In the genomic region with DNA sequence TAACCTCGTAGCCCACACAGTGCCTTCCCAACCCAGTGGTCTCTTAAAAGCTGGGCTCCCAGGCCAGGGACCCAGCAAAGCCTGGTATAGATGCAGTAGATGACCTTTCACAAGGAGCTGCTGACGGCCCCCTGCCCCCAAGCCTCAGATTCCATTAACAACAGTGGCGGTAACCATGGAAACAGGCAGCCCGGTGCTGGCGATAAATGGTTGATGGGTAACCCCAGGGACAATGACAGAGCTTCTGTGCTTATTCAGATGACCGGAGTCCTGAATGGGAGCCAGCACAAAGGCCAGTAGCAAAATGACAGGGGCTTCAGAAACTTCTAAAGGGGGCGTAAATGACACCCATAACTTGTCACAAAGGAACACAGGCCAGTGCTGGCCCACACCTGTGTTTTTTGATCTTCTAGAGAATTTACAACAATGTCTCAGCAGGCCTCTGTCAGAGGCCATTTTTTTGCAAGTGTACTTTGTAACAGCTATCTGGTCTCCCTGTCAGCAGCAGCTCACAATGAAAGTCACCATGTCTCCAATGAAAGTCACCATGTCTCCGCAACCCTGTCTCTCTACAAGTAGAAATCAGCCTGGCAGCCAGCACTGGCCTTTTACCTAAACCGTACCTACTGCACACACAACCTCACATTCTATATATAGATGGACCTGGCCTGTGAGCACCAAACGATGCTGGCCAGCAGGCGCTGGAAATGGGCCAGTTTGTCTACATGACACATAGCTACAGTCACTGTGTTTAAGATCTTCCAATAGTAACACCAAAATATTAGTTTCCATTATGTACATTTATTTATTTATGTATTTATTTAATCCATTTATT, we compare ENCODE assay signal across 9 mouse cellular contexts. TPM values are rescaled to one million over a fixed set of nuclear protein-coding genes. Genes with fewer than 3 reads are reported as not detected.
A peak's percentile ranks its signal among the peaks of the same experiment; 100 is the strongest.
DNase-seq lines count a peak whose midpoint lies in the region; ATAC-seq and TF ChIP-seq lines count a peak whose summit lies in the region.
"Had no signal": no experiment of that assay in that cellular context is flagged by ENCODE, and none has a peak within 500 bp of the region (broad histone marks: within the 10 kb centered on the region; RNA-seq: fewer than 3 reads in every experiment).

No protein-coding gene starts in this region.

- H3K4me2 ChIP-seq in heart, embryonic 12.5 days = peak overlapping the region; percentile 15; the same call in 1 of the 2 replicates
- H3K4me2 ChIP-seq in midbrain, embryonic 14.5 days (ENCODE audit: low read length) = peak overlapping the region; percentile 29

- DNase-seq in brain, adult 2 months (ENCODE audit: low read depth, low spot score) = peak; percentile 82
- DNase-seq in embryo, embryonic 10 days (ENCODE audit: low spot score) = peak; percentile 95
- DNase-seq in midbrain, embryonic 14.5 days = peak; percentile 84
- no peak for DNase-seq in urinary bladder, postnatal 14 days (ENCODE audit: low spot score)
- DNase-seq in adipocyte (ENCODE audit: low spot score) = no peak
- no peak for DNase-seq in spleen, postnatal 10 days (ENCODE audit: low spot score in 2 of 2)
- no peak for DNase-seq in left cerebral cortex, adult 2 months (ENCODE audit: extremely low spot score in 1 of 2, low spot score in 2 of 2)
- DNase-seq: lung, postnatal 4 days had no signal

- H3K27ac ChIP-seq in heart, embryonic 12.5 days (ENCODE audit: poor library complexity, severe bottlenecking) = peak overlapping the region; percentile 79
- H3K27ac ChIP-seq in midbrain, embryonic 14.5 days (replicated peaks; ENCODE audit: low read depth, low read length) = peak overlapping the region; percentile 82
- no peak overlapping the region for H3K27ac ChIP-seq in left cerebral cortex, adult 2 months

- no peak overlapping the region for H3K4me3 ChIP-seq in heart, embryonic 12.5 days
- no peak overlapping the region for H3K4me3 ChIP-seq in midbrain, embryonic 14.5 days (replicated peaks; ENCODE audit: low read depth, low read length)
- no peak overlapping the region for H3K4me3 ChIP-seq in left cerebral cortex, adult 2 months

- no peak overlapping the region for H3K9ac ChIP-seq in heart, embryonic 12.5 days
- H3K9ac ChIP-seq in midbrain, embryonic 14.5 days (replicated peaks; ENCODE audit: low read length) = peak overlapping the region; percentile 25; the same call in 1 of the 2 replicates

- no peak for ATAC-seq in heart, embryonic 12.5 days (ENCODE audit: insufficient number of reproducible peaks, low FRiP score)
- ATAC-seq in midbrain, embryonic 14.5 days (ENCODE audit: low FRiP score, low TSS enrichment) = peak; percentile 20; the same call in 1 of the 2 replicates

- peaks cover 37% of the 10 kb centered on the region for H3K4me1 ChIP-seq in heart, embryonic 12.5 days (replicated peaks)
- H3K4me1 ChIP-seq in midbrain, embryonic 14.5 days (ENCODE audit: control insufficient read depth, insufficient read depth, low read length) = peaks cover 30% of the 10 kb centered on the region

- 15% methylated on average over 11 of the region's 11 CpGs for WGBS in heart, embryonic 12.5 days
- WGBS in midbrain, embryonic 14.5 days = 4% methylated on average over 11 of the region's 11 CpGs

- no peaks in the 10 kb centered on the region for H3K9me3 ChIP-seq in heart, embryonic 12.5 days (replicated peaks)
- H3K9me3 ChIP-seq in midbrain, embryonic 14.5 days (ENCODE audit: control insufficient read depth, low read length) = no peaks in the 10 kb centered on the region

- no peak for TF ChIP-seq CTCF in left cerebral cortex, adult 2 months (IDR thresholded peaks at IDR 0.05)

- H3K36me3 ChIP-seq in heart, embryonic 12.5 days = no peaks in the 10 kb centered on the region
- H3K36me3 ChIP-seq in midbrain, embryonic 14.5 days (ENCODE audit: control insufficient read depth, insufficient read depth, low read length) = no peaks in the 10 kb centered on the region

- H3K27me3 ChIP-seq in heart, embryonic 12.5 days (replicated peaks) = no peaks in the 10 kb centered on the region
- H3K27me3 ChIP-seq in midbrain, embryonic 14.5 days (ENCODE audit: control insufficient read depth, insufficient read depth, low read length) = no peaks in the 10 kb centered on the region

- intact Hi-C loops in left cerebral cortex, adult 2 months (cut with DNase I) = no loop called here

RNA-seq across cellular contexts. Expression of gene Celsr1, which starts 27.7 kb away (rescaled TPM):
- polyA plus RNA-seq in heart, embryonic 12.5 days (2016; fragmentation: Nextera tagmentation; extraction: Ambion mirVana) = 2.0 and 2.3 TPM in 2 replicates
- 2.9 and 3.5 TPM in 2 replicates for polyA plus RNA-seq in midbrain, embryonic 14.5 days (2014; fragmentation: Nextera tagmentation; extraction: Ambion mirVana)
- total RNA-seq in left cerebral cortex, adult 2 months (2021) = 1 to 10 TPM; 3.7 to 4.6 TPM

RNA-seq across cellular contexts. Expression of gene Gramd4, which starts 51.6 kb away (rescaled TPM):
- 14.3 and 14.8 TPM in 2 replicates for polyA plus RNA-seq in heart, embryonic 12.5 days (2016; fragmentation: Nextera tagmentation; extraction: Ambion mirVana)
- 29.5 and 31.0 TPM in 2 replicates for polyA plus RNA-seq in midbrain, embryonic 14.5 days (2014; fragmentation: Nextera tagmentation; extraction: Ambion mirVana)
- 10 to 100 TPM; 46.2 to 51.7 TPM for total RNA-seq in left cerebral cortex, adult 2 months (2021)

Comparison
In these comparisons a context has a peak if more than half of its experiments do, and no peak if none do; other contexts are left out.
1. DNase-seq: peak in brain, adult 2 months (single experiment), embryo, embryonic 10 days (single experiment) and midbrain, embryonic 14.5 days (single experiment); none in urinary bladder, postnatal 14 days (single experiment), adipocyte (single experiment), spleen, postnatal 10 days (0 of 2) and left cerebral cortex, adult 2 months (0 of 2).